Mouse (Mus musculus) small intestine, adult 2 months (tissue): Measurements from ENCODE around the gene Cxcl14. TPM values are rescaled to one million over a fixed set of nuclear protein-coding genes. Genes with fewer than 3 reads are reported as not detected.

Source experiments
- H3K27ac ChIP-seq: fragments of 200-500 bp; 2 replicates; pipeline ENCODE4 v1.5.1; 2012; ENCODE audit warnings: low read depth, low read length, control low read depth, inconsistent platforms; ENCODE audit not compliant: insufficient read depth
- H3K27me3 ChIP-seq: fragments of 200-500 bp; 2 replicates; pipeline ENCODE4 v1.6.1; 2012; ENCODE audit warnings: mild to moderate bottlenecking, moderate library complexity, low read length, inconsistent platforms; ENCODE audit not compliant: control insufficient read depth, insufficient read depth
- H3K36me3 ChIP-seq: fragments of 200-500 bp; 2 replicates; pipeline ENCODE4 v1.6.1; 2012; ENCODE audit warnings: mild to moderate bottlenecking, low read length, control low read depth, inconsistent platforms; ENCODE audit not compliant: control insufficient read depth, insufficient read depth
- H3K4me1 ChIP-seq: fragments of 200-500 bp; 2 replicates; pipeline ENCODE4 v1.6.1; 2012; ENCODE audit warnings: low read length, inconsistent platforms, mixed read lengths; ENCODE audit not compliant: control insufficient read depth, insufficient read depth, insufficient read length
- H3K4me3 ChIP-seq: fragments of 200-500 bp; 2 replicates; pipeline ENCODE4 v1.5.1; 2012; ENCODE audit warnings: low read depth, mild to moderate bottlenecking, control low read depth, inconsistent platforms, low read length, moderate library complexity
- CTCF ChIP-seq: fragments of 200-500 bp; IDR thresholded peaks from 2 replicates; pipeline ENCODE4 v1.5.1; 2012; ENCODE audit warnings: low read depth, mild to moderate bottlenecking, control low read depth, inconsistent platforms, low read length, moderate library complexity, mixed read lengths; ENCODE audit not compliant: insufficient replicate concordance, insufficient read length; ENCODE audit errors: extremely low read depth
- POLR2A ChIP-seq: fragments of 200-500 bp; IDR thresholded peaks from 2 replicates; pipeline ENCODE4 v1.6.1; 2012; ENCODE audit warnings: low read depth, mild to moderate bottlenecking, control low read depth, inconsistent platforms, low read length, moderate library complexity
- WGBS: fragments of 180-500 bp; shearing (Covaris S2); methylation state at CpG from one replicate; pipeline ENCODE4 v1.1.7; 2018; 5-methylcytosine and 5-hydroxymethylcytosine counted together
- polyA plus RNA-seq: library from polyadenylated mRNA; depleted of rRNA; stranded (reverse); fragments of >200 nt; gene quantifications from 2 replicates; pipeline ENCODE4 v1.2.3, GENCODE M21; 2012

Cxcl14 gene
- polyA plus RNA-seq, 1 experiment = 68.8 TPM

- no peaks in the 10 kb centered on the region for H3K36me3 ChIP-seq
- TF ChIP-seq POLR2A (no peak), CTCF (no peak)
- no peaks in the 10 kb centered on the region for H3K4me1 ChIP-seq
- H3K4me3 ChIP-seq = no peak overlapping the region
- 26% methylated on average over 4 of the region's 4 CpGs for WGBS
- H3K27ac ChIP-seq = no peak overlapping the region
- no peaks in the 10 kb centered on the region for H3K27me3 ChIP-seq
Measured at GRCm38 (mm10) chr13:56288601-56289000, 7.8 kb downstream of the Cxcl14 start.

DNA sequence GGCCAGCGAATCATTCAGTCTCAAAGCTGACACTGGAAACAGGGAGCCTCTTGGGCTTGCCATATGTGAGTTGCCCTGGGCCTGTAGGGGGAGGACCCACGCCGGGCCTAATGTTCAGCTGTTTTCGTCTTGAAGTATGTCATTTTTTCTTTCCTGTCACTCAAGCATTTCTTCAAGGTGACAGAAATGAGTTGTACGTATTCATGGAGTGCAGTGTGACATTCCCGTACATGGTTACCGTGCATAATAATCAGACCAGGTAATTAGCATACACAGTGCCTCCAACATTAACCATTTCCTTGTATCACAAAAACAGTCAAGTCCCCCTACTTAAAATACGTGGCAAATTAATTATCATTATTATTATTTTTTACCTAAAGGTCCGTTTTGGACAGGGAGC lies 9.3 kb downstream of the Cxcl14 start:
- Histone ChIP-seq H3K4me1 (no peaks in the 10 kb centered on the region), H3K4me3 (no peak overlapping the region), H3K27ac (no peak overlapping the region), H3K36me3 (no peaks in the 10 kb centered on the region), H3K27me3 (no peaks in the 10 kb centered on the region)
- WGBS = 79% methylated on average over 9 of the region's 9 CpGs
- TF ChIP-seq CTCF = no peak
- TF ChIP-seq POLR2A = no peak

DNA sequence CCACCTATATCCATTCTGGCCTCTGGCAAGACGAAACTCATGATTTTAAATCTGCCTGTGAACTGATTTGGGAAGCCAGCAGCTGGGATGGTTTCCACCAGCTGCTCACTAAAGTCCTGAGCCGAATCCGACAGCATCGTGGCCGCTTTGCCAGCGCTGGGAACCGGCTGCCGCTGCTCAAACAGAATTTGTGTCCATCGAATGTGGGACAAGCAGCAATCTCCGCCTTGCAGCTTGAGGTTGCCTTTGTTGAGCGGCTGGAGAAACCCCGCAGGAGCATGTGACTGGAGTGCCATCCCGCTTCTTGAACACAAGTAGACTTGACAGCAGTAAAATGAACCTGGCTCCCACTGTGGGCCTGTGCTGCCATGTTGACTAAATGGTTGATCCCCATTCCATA lies 13.0 kb downstream of the Cxcl14 start:
- TF ChIP-seq POLR2A (no peak), CTCF (no peak)
- H3K4me1 ChIP-seq = no peaks in the 10 kb centered on the region
- no peak overlapping the region for H3K4me3 ChIP-seq
- H3K27ac ChIP-seq = no peak overlapping the region
- H3K27me3 ChIP-seq = no peaks in the 10 kb centered on the region
- H3K36me3 ChIP-seq = no peaks in the 10 kb centered on the region
- WGBS = 90% methylated on average over 13 of the region's 13 CpGs

- 78% methylated on average over 6 of the region's 6 CpGs for WGBS
- H3K27ac ChIP-seq = no peak overlapping the region
- peak; percentile 42; the same call in 1 of the 2 replicates for TF ChIP-seq CTCF
- TF ChIP-seq POLR2A = no peak
- no peaks in the 10 kb centered on the region for H3K4me1 ChIP-seq
- H3K4me3 ChIP-seq = no peak overlapping the region
- H3K27me3 ChIP-seq = no peaks in the 10 kb centered on the region
- no peaks in the 10 kb centered on the region for H3K36me3 ChIP-seq
Measured at GRCm38 (mm10) chr13:56280356-56280755, 16.0 kb downstream of the Cxcl14 start.

- Histone ChIP-seq H3K4me1 (no peaks in the 10 kb centered on the region), H3K27me3 (no peaks in the 10 kb centered on the region), H3K36me3 (no peaks in the 10 kb centered on the region), H3K27ac (no peak overlapping the region), H3K4me3 (no peak overlapping the region)
- WGBS = 20% methylated on average over 8 of the region's 8 CpGs
- TF ChIP-seq POLR2A = no peak
- TF ChIP-seq CTCF = peak; percentile 84; the same call in 1 of the 2 replicates
Measured at GRCm38 (mm10) chr13:56279439-56279838, 16.9 kb downstream of the Cxcl14 start.

DNA sequence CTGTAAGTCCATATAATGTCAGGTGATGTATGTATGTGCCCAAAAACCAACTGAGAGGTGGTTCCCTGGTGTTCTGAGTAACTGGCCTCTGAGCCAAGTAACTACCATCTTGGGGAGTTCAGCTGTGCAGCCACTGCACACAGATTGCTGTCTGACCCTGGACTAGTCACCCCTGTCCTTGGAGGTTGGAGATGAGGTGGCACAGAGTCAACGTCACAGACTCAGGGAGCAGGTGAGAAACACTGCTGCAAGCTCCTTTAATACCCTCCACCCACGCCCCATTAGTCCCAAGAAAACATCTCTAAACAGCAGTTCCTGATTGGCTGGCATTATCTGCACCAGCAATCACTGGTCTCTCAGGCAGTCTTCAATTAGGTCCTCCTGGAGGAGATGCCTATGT lies 21.2 kb downstream of the Cxcl14 start:
- WGBS = 41% methylated on average over 2 of the region's 2 CpGs
- TF ChIP-seq CTCF (no peak), POLR2A (no peak)
- Histone ChIP-seq H3K27me3 (no peaks in the 10 kb centered on the region), H3K36me3 (no peaks in the 10 kb centered on the region), H3K4me1 (no peaks in the 10 kb centered on the region), H3K27ac (no peak overlapping the region), H3K4me3 (no peak overlapping the region)

- no peaks in the 10 kb centered on the region; the same call in 1 of the 2 replicates for H3K27me3 ChIP-seq
- WGBS = 66% methylated on average over 13 of the region's 13 CpGs
- TF ChIP-seq CTCF (no peak), POLR2A (no peak)
- no peak overlapping the region for H3K4me3 ChIP-seq
- H3K4me1 ChIP-seq = no peaks in the 10 kb centered on the region
- no peaks in the 10 kb centered on the region for H3K36me3 ChIP-seq
- H3K27ac ChIP-seq = no peak overlapping the region
Measured at GRCm38 (mm10) chr13:56270124-56270523, 26.2 kb downstream of the Cxcl14 start.
